Mouse (Mus musculus): ENCODE results near the gene Usp33.

The Usp33 gene

GRCm38 (mm10) chr3:152400441-152400840, 54.2 kb downstream of the Usp33 start:
- in situ Hi-C loops (cut with MboI, MseI): no loop called here

GRCm38 (mm10) chr3:152400875-152401274, 54.6 kb downstream of the Usp33 start:
- in situ Hi-C loops (cut with MboI, MseI): no loop called here

GRCm38 (mm10) chr3:152401964-152402670, 55.8 kb downstream of the Usp33 start:
- in situ Hi-C loops (cut with MboI, MseI): no loop called here

- in situ Hi-C loops (cut with MboI, MseI): no loop called here
Measured at GRCm38 (mm10) chr3:152402671-152403066, 56.4 kb downstream of the Usp33 start.

GRCm38 (mm10) chr3:152403827-152404226, 57.5 kb downstream of the Usp33 start:
- in situ Hi-C loops (cut with MboI, MseI): no loop called here

GRCm38 (mm10) chr3:152405420-152405819, 59.1 kb downstream of the Usp33 start:
- in situ Hi-C loops (cut with MboI, MseI): no loop called here

GRCm38 (mm10) chr3:152405978-152406640, 59.8 kb downstream of the Usp33 start:
- in situ Hi-C loops (cut with MboI, MseI): no loop called here

- in situ Hi-C loops (cut with MboI, MseI): no loop called here
Measured at GRCm38 (mm10) chr3:152410980-152411551, 64.8 kb downstream of the Usp33 start.

- in situ Hi-C loops (cut with MboI, MseI): no loop called here
Measured at GRCm38 (mm10) chr3:152412362-152412761, 66.1 kb downstream of the Usp33 start.

- in situ Hi-C loops (cut with MboI, MseI): no loop called here
Measured at GRCm38 (mm10) chr3:152428925-152429324, 82.6 kb downstream of the Usp33 start.

GRCm38 (mm10) chr3:152432677-152433076, 86.4 kb downstream of the Usp33 start:
- in situ Hi-C loops (cut with MboI, MseI): no loop called here

GRCm38 (mm10) chr3:152435590-152435989, 89.3 kb downstream of the Usp33 start:
- in situ Hi-C loops (cut with MboI, MseI): no loop called here

GRCm38 (mm10) chr3:152438068-152438467, 91.8 kb downstream of the Usp33 start:
- in situ Hi-C loops (cut with MboI, MseI): no loop called here

- in situ Hi-C loops (cut with MboI, MseI): no loop called here
Measured at GRCm38 (mm10) chr3:152442795-152443194, 96.5 kb downstream of the Usp33 start.

Measured in T-helper 2 cell (primary cell).